Mouse (Mus musculus): ENCODE measurements around the gene Midn.

DNA sequence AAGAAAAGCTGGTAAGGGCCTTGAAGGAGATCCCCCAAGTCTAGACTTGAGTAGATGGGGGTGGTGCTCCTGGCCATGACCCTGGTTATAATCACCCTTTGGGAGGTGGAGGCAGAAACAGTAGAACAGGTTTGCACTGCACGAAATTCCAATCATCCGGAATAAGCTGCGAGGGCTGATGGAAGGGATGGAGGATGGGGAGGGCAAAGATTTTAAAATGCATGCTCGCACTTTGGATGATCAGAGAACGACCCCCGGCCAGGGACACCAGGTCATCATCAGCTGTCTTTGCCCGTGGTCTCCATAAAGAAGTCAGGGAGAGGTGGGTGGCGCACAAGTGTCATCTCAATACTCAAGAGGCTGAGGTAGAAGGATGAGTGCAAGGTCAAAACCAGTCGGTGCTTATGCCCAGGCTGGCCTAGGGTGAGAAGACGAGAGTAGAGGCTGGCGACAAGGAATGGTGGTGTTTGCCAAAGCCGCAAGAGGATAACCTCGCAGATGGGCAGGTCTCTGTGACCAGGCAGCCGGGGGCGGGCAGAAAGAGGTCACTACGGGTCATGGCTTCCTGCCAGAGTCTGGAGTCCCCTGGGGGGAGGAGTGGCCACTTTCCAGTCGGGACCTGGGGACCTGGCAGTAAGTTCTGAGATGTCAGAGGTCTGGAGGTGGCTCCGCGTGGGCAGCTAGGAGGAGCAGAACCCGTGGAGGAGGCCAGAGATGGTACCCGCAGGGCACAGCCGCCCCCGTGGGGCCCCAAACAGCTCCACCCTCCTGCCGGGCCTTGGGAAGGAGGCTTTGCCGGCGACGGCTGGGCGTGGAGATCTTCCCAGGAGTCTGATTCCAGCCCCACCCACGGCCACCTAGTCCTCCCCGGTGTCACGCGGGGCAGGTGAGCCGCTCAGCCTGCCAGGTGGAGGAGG is 12.6 kb downstream of the Midn start:
- TF ChIP-seq POLR2A (IDR thresholded peaks at IDR 0.05; ENCODE audit: insufficient read depth, low read length) (no peak), CTCF (IDR thresholded peaks at IDR 0.05; ENCODE audit: low read depth, low read length) (no peak), EP300 (IDR thresholded peaks at IDR 0.05; ENCODE audit: insufficient read depth, low read depth, low read length) (no peak)
